Mouse (Mus musculus) liver, adult 2 months (tissue): ENCODE results near the gene Tmem268. TPM values are rescaled to one million over a fixed set of nuclear protein-coding genes. Genes with fewer than 3 reads are reported as not detected.

Source experiments
- DNase-seq: peaks from one replicate; pipeline ENCODE4 v3.0.0-alpha.2; 2011; ENCODE audit warnings: low read depth, low spot score; ENCODE audit errors: extremely low read depth
- H3K27ac ChIP-seq: fragments of 200-500 bp; replicated peaks from 2 replicates; pipeline ENCODE4 v1.5.1; 2012; ENCODE audit warnings: low read depth, mild to moderate bottlenecking, control low read depth, inconsistent platforms, low read length; ENCODE audit not compliant: insufficient read depth
- H3K27me3 ChIP-seq: fragments of 200-500 bp; 2 replicates; pipeline ENCODE4 v1.6.1; 2012; ENCODE audit warnings: mild to moderate bottlenecking, moderate library complexity, low read length, inconsistent platforms; ENCODE audit not compliant: control insufficient read depth, insufficient read depth
- H3K36me3 ChIP-seq: fragments of 200-500 bp; 2 replicates; pipeline ENCODE4 v1.6.1; 2012; ENCODE audit warnings: low read length, inconsistent platforms; ENCODE audit not compliant: control insufficient read depth, insufficient read depth
- H3K4me1 ChIP-seq: fragments of 200-500 bp; 2 replicates; pipeline ENCODE4 v1.6.1; 2011; ENCODE audit warnings: low read length; ENCODE audit not compliant: control insufficient read depth, insufficient read depth
- H3K4me3 ChIP-seq: fragments of 200-500 bp; 2 replicates; pipeline ENCODE4 v1.5.1; 2011; ENCODE audit warnings: low read depth, mild to moderate bottlenecking, control low read depth, low read length, moderate library complexity; ENCODE audit not compliant: insufficient read depth
- H3K79me2 ChIP-seq: fragments of 200-500 bp; 2 replicates; pipeline ENCODE4 v1.6.1; 2012; ENCODE audit warnings: inconsistent platforms, mild to moderate bottlenecking, low read length, moderate library complexity; ENCODE audit not compliant: control insufficient read depth, insufficient read depth
- H3K9ac ChIP-seq: fragments of 200-500 bp; 2 replicates; pipeline ENCODE4 v1.6.1; 2012; ENCODE audit warnings: low read depth, mild to moderate bottlenecking, control low read depth, inconsistent platforms, low read length
- CTCF ChIP-seq: fragments of 200-500 bp; IDR thresholded peaks from 2 replicates; pipeline ENCODE4 v1.5.1; 2011; ENCODE audit warnings: low read depth, low read length, control low read depth
- POLR2A ChIP-seq: fragments of 200-500 bp; IDR thresholded peaks from 2 replicates; pipeline ENCODE4 v1.6.1; 2011; ENCODE audit warnings: low read length, control low read depth; ENCODE audit not compliant: insufficient read depth; ENCODE audit errors: extremely low read depth
- WGBS: fragments of 180-500 bp; shearing (Covaris S2); methylation state at CpG from one replicate; pipeline ENCODE4 v1.1.7; 2018; 5-methylcytosine and 5-hydroxymethylcytosine counted together
- polyA plus RNA-seq: library from polyadenylated mRNA; depleted of rRNA; stranded (reverse); fragments of >200 nt; gene quantifications from 2 replicates; pipeline ENCODE4 v1.2.3, GENCODE M21; 2012; rRNA removed
- total RNA-seq: library from RNA; depleted of rRNA; stranded (reverse); fragments of >200 nt; gene quantifications from 2 replicates; pipeline ENCODE4 v1.2.3, GENCODE M21; 2014; rRNA removed

Tmem268 gene
- total and polyA plus RNA-seq, 2 experiments: 2.9 to 4.7 TPM

- H3K36me3 ChIP-seq: no peaks in the 10 kb centered on the region
- no peaks in the 10 kb centered on the region for H3K4me1 ChIP-seq
- H3K27me3 ChIP-seq: no peaks in the 10 kb centered on the region
- 94% methylated on average over 2 of the region's 2 CpGs for WGBS
- H3K79me2 ChIP-seq: no peaks in the 10 kb centered on the region
- no peak overlapping the region for H3K9ac ChIP-seq
- H3K27ac ChIP-seq: no peak overlapping the region
- no peak for DNase-seq
- no peak for TF ChIP-seq CTCF
- no peak for TF ChIP-seq POLR2A
- H3K4me3 ChIP-seq: no peak overlapping the region
Observed at GRCm38 (mm10) chr4:63633181-63633580, 74.6 kb downstream of the Tmem268 start.

Other genes with a start within 250 kb of the Tmem268 start
- 1,235 and 2,595 TPM in 2 replicates for gene Orm1, start 214.2 kb upstream of the Tmem268 start, total RNA-seq
- 676 and 691 TPM in 2 replicates for gene Orm1, start 214.2 kb upstream of the Tmem268 start, polyA plus RNA-seq
- gene Orm3, start 202.6 kb upstream of the Tmem268 start, total RNA-seq: 1.1 and 14.1 TPM in 2 replicates
- 7.3 and 11.4 TPM in 2 replicates for gene Orm3, start 202.6 kb upstream of the Tmem268 start, polyA plus RNA-seq
- gene Orm2, start 196.3 kb upstream of the Tmem268 start, total RNA-seq: 27.0 and 55.0 TPM in 2 replicates
- 66.8 and 86.8 TPM in 2 replicates for gene Orm2, start 196.3 kb upstream of the Tmem268 start, polyA plus RNA-seq
- gene Akna, start 155.4 kb upstream of the Tmem268 start, total RNA-seq: 1.0 and 1.4 TPM in 2 replicates
- 1.1 and 1.6 TPM in 2 replicates for gene Akna, start 155.4 kb upstream of the Tmem268 start, polyA plus RNA-seq
- gene Whrn, start 62.8 kb upstream of the Tmem268 start, total RNA-seq: 0.20 and 0.37 TPM in 2 replicates
- gene Whrn, start 62.8 kb upstream of the Tmem268 start, polyA plus RNA-seq: 0.87 and 0.89 TPM in 2 replicates
- 79.7 and 82.6 TPM in 2 replicates for gene Atp6v1g1, start 14.0 kb upstream of the Tmem268 start, total RNA-seq
- 31.6 and 33.4 TPM in 2 replicates for gene Atp6v1g1, start 14.0 kb upstream of the Tmem268 start, polyA plus RNA-seq
- gene Gm11213, start 46.5 kb downstream of the Tmem268 start, total RNA-seq: not detected in 2 replicates
- gene Gm11213, start 46.5 kb downstream of the Tmem268 start, polyA plus RNA-seq: not detected in 2 replicates
- gene Tex48, start 63.6 kb downstream of the Tmem268 start, total RNA-seq: not detected in 2 replicates
- gene Tex48, start 63.6 kb downstream of the Tmem268 start, polyA plus RNA-seq: not detected in 2 replicates
- not detected in 2 replicates for gene Gm11214, start 104.6 kb downstream of the Tmem268 start, total RNA-seq
- not detected in 2 replicates for gene Gm11214, start 104.6 kb downstream of the Tmem268 start, polyA plus RNA-seq
- gene Tnfsf15, start 186.3 kb downstream of the Tmem268 start, total RNA-seq: 0.28 and 0.40 TPM in 2 replicates
- gene Tnfsf15, start 186.3 kb downstream of the Tmem268 start, polyA plus RNA-seq: not detected in 2 replicates